Mouse (Mus musculus) spleen, adult 2 months (tissue): ENCODE data around the gene Ptpre.

Experiments
- CTCF ChIP-seq: fragments of 200-500 bp; IDR thresholded peaks from 2 replicates; pipeline ENCODE4 v1.5.1; 2011; ENCODE audit warnings: mild to moderate bottlenecking, inconsistent platforms; ENCODE audit not compliant: insufficient read depth, insufficient read length, insufficient replicate concordance; ENCODE audit errors: extremely low read depth
- POLR2A ChIP-seq: fragments of 200-500 bp; IDR thresholded peaks from 2 replicates; pipeline ENCODE4 v1.6.1; 2011; ENCODE audit warnings: low read depth, low read length, inconsistent platforms

DNA sequence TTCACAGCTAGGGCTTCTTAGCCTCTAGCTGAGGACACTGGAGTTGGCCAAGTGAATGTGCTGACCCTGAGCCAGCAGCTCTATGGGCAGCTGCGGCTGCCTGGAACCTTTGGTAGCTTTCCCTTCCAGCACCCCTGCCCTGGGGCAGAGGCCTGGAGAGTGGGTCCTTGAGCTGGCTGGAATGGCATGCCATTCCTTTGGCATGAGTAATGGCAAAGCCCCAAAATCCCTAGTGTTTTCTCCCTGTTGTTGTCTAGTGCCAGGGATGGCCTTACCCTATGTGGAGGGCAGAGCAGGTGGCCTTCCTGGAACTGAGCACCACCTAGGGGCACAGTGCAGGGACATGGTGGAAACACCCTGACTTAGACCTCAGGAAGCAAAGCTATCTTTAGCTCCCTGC, 14.3 kb downstream of the Ptpre start:
- TF ChIP-seq CTCF, result no peak
- TF ChIP-seq POLR2A, result no peak
